Mouse (Mus musculus) spleen, postnatal 10 days (tissue): ENCODE measurements at regions not wholly inside any gene's neighbourhood (a gene's known extent, or its start where the extent isn't known, plus 50 kb on each side); places are given as distances from the start of the nearest gene placed in this dataset.
"Not testable (repeated sequence)": the region's sequence is repeated elsewhere in the genome, so short reads cannot be mapped to it uniquely, and the experiment has no call there.

Experiments used
- DNase-seq, 2 experiments: peaks; one replicate each; pipeline ENCODE4 v3.0.0; 2021 to 2022; ENCODE audit warnings: low spot score in 2 of 2

- DNase-seq: no peak
These were observed 73.9 kb upstream of the Atxn1 start for GRCm38 (mm10) chr13:46038441-46039331.

- no peak for DNase-seq
These were observed 67.5 kb upstream of the Atxn1 start for GRCm38 (mm10) chr13:46032281-46032680.

GRCm38 (mm10) chr13:46026018-46026417 is 61.2 kb upstream of the Atxn1 start:
- no peak for DNase-seq

DNA sequence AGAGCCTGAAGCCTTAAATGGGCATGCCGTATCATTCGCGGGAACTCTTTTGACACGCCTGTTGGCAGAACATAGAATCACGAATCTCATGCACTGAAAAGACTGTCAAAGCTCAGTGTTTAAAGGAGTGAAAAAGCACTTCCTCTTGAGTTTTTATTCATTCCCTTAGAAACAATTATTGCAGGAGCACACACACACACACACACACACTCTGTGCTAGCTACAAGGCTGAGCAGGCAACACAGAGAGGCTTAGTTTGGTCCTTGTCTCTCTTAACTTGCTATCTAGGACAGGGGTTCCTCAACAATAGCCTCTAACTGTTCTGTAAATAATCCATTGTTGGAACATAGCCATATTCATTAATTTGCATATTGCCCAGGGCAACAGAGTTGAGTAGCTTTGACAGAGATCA is 58.8 kb upstream of the Atxn1 start:
- no peak for DNase-seq

DNA sequence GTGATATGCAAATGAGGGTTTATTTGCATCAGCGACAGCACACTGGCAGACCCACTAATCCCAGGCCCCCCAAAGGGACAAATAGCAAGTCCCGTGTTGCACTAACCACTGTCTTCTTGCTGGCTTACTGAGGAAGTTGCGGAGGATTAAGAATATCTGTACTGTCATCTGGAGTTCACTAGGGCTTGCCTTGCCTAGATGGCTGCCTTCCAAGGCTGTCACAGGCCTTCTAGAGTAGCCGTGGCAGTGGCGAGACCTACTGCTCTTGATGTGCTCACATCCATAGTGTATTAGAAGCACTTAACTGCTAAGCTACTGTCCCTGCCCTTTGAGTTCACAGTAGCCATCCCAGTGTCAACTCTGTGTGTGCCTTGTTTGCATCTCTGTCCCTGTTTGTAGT is 58.4 kb upstream of the Atxn1 start:
- DNase-seq: no peak

DNA sequence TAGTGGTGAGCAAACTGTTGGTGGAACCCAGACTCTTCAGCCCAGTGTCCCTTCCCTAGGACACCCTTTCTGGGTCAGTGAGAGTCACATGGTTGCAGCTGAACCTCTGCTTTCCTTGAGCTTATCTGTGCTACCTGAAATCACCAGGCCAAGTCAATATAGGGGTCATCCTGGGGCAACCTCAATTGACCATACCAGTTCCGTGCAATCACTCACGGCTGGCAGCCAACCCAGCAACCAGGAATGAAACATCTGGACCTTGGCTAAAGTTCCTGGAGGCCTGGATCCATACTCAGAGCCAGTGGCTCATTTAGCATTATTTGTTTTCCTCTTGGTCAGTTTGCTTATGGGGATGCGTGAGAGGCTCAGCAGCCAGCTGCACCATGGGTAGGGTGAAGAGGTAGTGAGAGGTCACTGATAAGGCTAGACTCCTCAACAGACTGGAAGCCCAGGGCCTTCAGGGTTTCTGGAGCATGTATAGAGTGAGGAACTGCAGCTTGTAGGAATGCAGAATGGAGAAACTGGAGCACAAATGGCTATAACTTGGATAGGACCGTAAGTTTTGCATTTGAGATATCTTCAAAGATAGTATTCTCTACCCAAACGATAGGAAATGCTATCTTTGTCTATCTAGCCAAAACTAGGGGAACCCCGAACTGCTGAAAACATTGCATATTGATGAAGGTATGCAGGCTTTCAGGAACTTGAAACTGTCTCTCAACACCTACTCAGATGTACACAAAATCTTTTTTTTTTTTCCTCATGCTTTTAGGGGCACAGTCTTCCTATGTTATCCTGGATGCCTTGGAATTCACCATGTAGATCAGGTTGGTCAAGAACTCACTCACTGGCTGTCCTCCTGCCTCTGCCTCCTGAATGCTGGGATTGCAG is 56.4 kb upstream of the Atxn1 start:
- no peak for DNase-seq

DNA sequence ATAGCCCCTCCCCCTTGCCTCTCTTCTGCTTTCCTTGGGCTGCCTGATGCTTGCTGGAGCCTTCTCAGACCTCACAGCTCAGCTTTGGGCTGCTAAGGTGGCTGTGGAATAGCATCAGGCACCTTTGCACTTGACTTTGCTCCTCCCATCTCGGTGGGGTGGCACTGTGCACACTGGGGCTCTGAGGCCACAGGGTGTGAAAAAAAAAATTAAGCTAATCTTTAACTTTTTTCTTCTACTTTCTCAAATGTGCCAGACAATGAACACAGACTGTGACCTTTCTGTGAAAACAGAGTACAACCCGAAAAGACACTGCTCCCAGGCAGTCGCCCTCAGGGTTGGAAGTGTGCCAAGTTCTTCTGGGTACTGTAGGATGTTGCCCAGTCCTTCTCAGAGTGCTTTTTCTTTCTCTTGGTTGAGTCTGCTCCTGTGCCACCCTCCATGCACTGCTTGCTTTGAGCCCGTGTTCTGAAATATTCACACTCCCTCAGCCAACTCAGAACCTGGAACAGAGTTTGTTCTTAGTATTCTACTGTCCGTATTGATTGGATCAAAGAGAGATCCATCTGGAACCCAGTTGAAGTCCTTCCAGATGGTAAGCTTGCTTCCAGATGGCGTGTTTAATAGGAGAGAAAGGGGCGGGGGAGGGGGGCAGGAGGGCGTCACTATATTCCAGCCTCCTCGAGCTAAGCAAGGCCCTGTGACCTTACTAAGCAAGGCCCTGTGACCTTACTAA is 54.8 kb upstream of the Atxn1 start:
- DNase-seq: no peak

GRCm38 (mm10) chr13:46018903-46019430 is 54.2 kb upstream of the Atxn1 start:
- DNase-seq: no peak

DNA sequence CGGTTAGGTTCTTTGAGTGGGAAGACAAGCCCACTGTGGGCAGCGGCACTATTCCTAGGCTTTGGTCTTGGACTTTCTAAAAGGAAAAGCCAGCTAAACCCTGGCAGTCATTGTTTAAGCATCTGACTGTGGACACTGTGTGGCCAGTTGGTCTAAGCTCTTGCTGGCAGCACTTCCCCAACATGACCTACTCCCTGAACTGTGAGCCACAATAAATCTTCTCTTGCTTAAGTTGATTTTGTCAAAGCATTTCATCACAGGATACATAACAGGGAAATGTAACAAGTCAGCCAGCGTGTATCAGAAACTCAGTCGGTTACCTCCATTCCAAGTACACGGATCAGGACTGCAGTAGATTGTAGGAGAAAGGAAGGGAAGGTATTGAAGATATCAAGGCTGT is 52.9 kb upstream of the Atxn1 start:
- DNase-seq: no peak

DNA sequence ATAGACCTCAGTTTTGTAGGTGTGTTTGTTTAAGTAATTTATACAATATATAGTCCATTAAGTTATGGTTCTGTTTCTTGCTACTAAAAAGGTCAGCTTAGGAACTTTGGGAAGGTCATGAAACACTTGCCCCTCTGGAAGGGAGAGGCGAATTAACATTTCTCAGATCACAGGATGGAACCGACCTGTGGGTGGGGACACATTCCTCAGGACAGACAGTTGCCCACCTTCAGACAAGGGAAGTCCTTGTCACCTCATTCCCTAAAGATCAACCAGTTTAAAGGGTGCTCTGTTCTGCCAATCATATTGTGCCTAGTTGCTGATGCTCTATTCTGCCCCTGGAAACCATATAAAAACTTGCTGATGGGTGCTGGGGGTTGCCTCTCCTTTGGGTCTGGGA is 52.2 kb upstream of the Atxn1 start:
- not testable (repeated sequence) for DNase-seq

DNA sequence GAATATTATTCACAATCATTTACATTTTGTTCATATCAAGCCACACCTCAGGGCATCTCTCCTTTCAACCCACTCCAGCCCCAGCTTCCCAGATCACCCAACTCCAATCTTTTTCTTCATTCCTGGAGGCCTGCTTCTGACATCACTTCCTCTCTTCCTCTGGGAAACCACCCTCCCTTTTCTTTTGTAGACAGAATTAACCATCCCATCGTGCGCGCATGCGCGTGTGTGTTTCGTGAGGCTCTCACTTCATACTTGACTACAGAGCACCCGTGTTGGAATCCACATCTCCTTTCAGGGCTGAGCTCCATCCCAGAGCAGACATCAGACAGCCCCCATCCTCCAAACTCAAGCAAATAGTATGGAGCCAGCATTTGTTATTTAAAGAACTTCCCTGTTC is 50.4 kb upstream of the Atxn1 start:
- no peak for DNase-seq

DNA sequence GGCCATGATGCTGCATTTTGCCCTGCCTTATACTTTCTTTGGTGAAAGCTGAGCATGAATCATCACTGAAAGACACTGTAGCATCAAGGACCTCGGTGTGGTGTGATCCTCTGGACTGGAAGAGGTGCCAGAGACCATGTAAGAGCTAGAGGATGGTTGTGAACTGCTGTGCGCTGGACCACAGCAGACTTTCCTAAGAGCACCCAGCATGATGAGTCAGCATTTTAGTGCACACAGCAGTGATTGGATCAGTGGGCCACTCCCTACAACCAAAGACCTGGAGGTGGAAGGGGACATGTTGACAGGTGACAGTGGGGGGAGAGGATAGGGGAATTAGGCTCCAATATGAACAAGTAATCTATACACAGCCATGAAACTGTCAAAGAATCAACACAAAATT is 49.8 kb upstream of the Atxn1 start:
- no peak for DNase-seq
